Mouse (Mus musculus) hindbrain, embryonic 11.5 days (tissue): ENCODE measurements at regions not wholly inside any gene's neighbourhood (a gene's known extent, or its start where the extent isn't known, plus 50 kb on each side); places are given as distances from the start of the nearest gene placed in this dataset.

Source experiments
- ATAC-seq: fragments of 200-750 bp; cut with Nextera tagmentation; 2 replicates; pipeline ENCODE4 v1.8.0; 2017; ENCODE audit warnings: mild to moderate bottlenecking, moderate TSS enrichment, moderate library complexity; ENCODE audit not compliant: low FRiP score
- DNase-seq: peaks from one replicate; pipeline ENCODE4 v3.0.0-alpha.2; 2015; ENCODE audit warnings: low spot score
- H3K27ac ChIP-seq: fragments of 300-500 bp; sonication (generic); 2 replicates; pipeline ENCODE4 v1.5.1; 2014; ENCODE audit warnings: mild to moderate bottlenecking, low read depth, low read length
- H3K27me3 ChIP-seq: fragments of 300-500 bp; sonication (generic); 2 replicates; pipeline ENCODE4 v1.6.1; 2014; ENCODE audit warnings: mild to moderate bottlenecking, low read length, moderate library complexity, mixed read lengths; ENCODE audit not compliant: control insufficient read depth, insufficient read depth
- H3K36me3 ChIP-seq: fragments of 300-500 bp; sonication (generic); 2 replicates; pipeline ENCODE4 v1.6.1; 2014; ENCODE audit warnings: mild to moderate bottlenecking, low read length, moderate library complexity, mixed read lengths; ENCODE audit not compliant: control insufficient read depth, insufficient read depth
- H3K4me1 ChIP-seq: fragments of 300-500 bp; sonication (generic); replicated peaks from 2 replicates; pipeline ENCODE4 v1.6.1; 2014; ENCODE audit warnings: low read length, mixed read lengths; ENCODE audit not compliant: control insufficient read depth, insufficient read depth
- H3K4me2 ChIP-seq: fragments of 300-500 bp; sonication (generic); replicated peaks from 2 replicates; pipeline ENCODE4 v1.6.1; 2014; ENCODE audit warnings: mild to moderate bottlenecking, low read depth, low read length
- H3K4me3 ChIP-seq: fragments of 300-500 bp; sonication (generic); 2 replicates; pipeline ENCODE4 v1.5.1; 2014; ENCODE audit warnings: low read depth, low read length
- H3K9ac ChIP-seq: fragments of 300-500 bp; sonication (generic); 2 replicates; pipeline ENCODE4 v1.6.1; 2014; ENCODE audit warnings: low read depth, low read length
- H3K9me3 ChIP-seq: fragments of 300-500 bp; sonication (generic); 2 replicates; pipeline ENCODE4 v1.6.1; 2016; ENCODE audit warnings: low read length; ENCODE audit not compliant: control insufficient read depth
- whole genome bisulfite sequencing: fragments of 180-500 bp; shearing (Covaris S2); extraction: QIAGEN DNeasy Blood & Tissue Kit; methylation state at CpG from one replicate; pipeline ENCODE4 v1.1.7; 2014; 5-methylcytosine and 5-hydroxymethylcytosine counted together

DNA sequence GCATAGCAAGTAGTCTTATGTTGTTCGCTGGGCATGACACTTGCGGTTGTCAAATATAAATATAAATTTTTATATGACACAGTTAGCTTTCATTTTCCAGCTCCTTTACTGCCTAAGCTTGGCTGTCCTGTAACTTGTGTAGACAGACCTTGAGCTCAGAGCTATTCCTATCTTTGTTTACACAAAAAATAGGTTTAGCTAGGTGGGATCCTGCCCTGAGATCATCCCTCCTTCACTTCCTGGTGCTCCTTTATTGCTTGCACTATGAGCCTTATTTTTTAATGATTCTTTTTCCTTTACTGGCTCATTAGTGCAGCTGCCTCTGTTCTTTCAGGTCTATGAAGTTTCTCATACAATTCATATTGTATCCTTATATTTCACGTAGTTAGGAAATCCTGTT is 375.6 kb upstream of the Tfap2d start:
- no peak overlapping the region for H3K9ac ChIP-seq
- H3K27ac ChIP-seq: no peak overlapping the region
- DNase-seq (no peak), ATAC-seq (no peak)
- H3K36me3 ChIP-seq: no peaks in the 10 kb centered on the region
- no peaks in the 10 kb centered on the region for H3K9me3 ChIP-seq
- H3K27me3 ChIP-seq: no peaks in the 10 kb centered on the region
- no peaks in the 10 kb centered on the region for H3K4me1 ChIP-seq
- no peak overlapping the region for H3K4me3 ChIP-seq
- H3K4me2 ChIP-seq: no peak overlapping the region
- WGBS: 95% methylated on average over 3 of the region's 3 CpGs

- Histone ChIP-seq H3K36me3 (no peaks in the 10 kb centered on the region), H3K4me3 (no peak overlapping the region), H3K4me2 (no peak overlapping the region), H3K9me3 (no peaks in the 10 kb centered on the region), H3K9ac (no peak overlapping the region), H3K27ac (no peak overlapping the region), H3K27me3 (no peaks in the 10 kb centered on the region), H3K4me1 (no peaks in the 10 kb centered on the region)
- WGBS: 50% methylated on average over 3 of the region's 3 CpGs
- peak; percentile 2 for DNase-seq
- peak; percentile 87 for ATAC-seq
Observed at GRCm38 (mm10) chr1:18758347-18759129, 344.3 kb upstream of the Tfap2d start.

- H3K9ac ChIP-seq: no peak overlapping the region
- no peak overlapping the region for H3K27ac ChIP-seq
- H3K4me1 ChIP-seq: no peaks in the 10 kb centered on the region
- H3K4me3 ChIP-seq: no peak overlapping the region
- H3K9me3 ChIP-seq: no peaks in the 10 kb centered on the region
- DNase-seq: peak; percentile 11
- H3K36me3 ChIP-seq: no peaks in the 10 kb centered on the region
- no peak for ATAC-seq
- no peaks in the 10 kb centered on the region for H3K27me3 ChIP-seq
- H3K4me2 ChIP-seq: no peak overlapping the region
- WGBS: 81% methylated on average over 1 of the region's 1 CpGs
Observed at GRCm38 (mm10) chr1:18793639-18794038, 309.2 kb upstream of the Tfap2d start.
